Mouse (Mus musculus) c-Kit-positive CD71-negative TER-119-negative erythroid progenitor cells, embryonic 14.5 days (primary cell): ENCODE results near the gene Agbl3.

Experiments used
- DNase-seq: peaks from one replicate; pipeline ENCODE4 v3.0.0-alpha.2; 2013; ENCODE audit warnings: low read depth

Gene Agbl3

GRCm38 (mm10) chr6:34797887-34798286 lies 17.7 kb downstream of the Agbl3 start:
- DNase-seq, result no peak

- DNase-seq, result no peak
Measured at GRCm38 (mm10) chr6:34805582-34805981, 25.4 kb downstream of the Agbl3 start.

- DNase-seq, result no peak
Measured at GRCm38 (mm10) chr6:34810651-34811050, 30.4 kb downstream of the Agbl3 start.

GRCm38 (mm10) chr6:34824406-34824805 lies 44.2 kb downstream of the Agbl3 start:
- DNase-seq, result no peak

- DNase-seq, result no peak
Measured at GRCm38 (mm10) chr6:34832352-34832751, 52.1 kb downstream of the Agbl3 start.

- no peak for DNase-seq
Measured at GRCm38 (mm10) chr6:34861546-34862053, 81.4 kb downstream of the Agbl3 start.

- DNase-seq, result no peak
Measured at GRCm38 (mm10) chr6:34862381-34862780, 82.1 kb downstream of the Agbl3 start.

GRCm38 (mm10) chr6:34862791-34863403 lies 82.7 kb downstream of the Agbl3 start, which contains the start of gene Tmem140:
Gene Tmem140 (plus strand): TSS chr6:34863146.
- DNase-seq, result no peak

GRCm38 (mm10) chr6:34863786-34864514 lies 83.7 kb downstream of the Agbl3 start:
- no peak for DNase-seq

GRCm38 (mm10) chr6:34865213-34865612 lies 85.0 kb downstream of the Agbl3 start:
- no peak for DNase-seq

GRCm38 (mm10) chr6:34865711-34866593 lies 85.7 kb downstream of the Agbl3 start:
- no peak for DNase-seq

GRCm38 (mm10) chr6:34866786-34867185 lies 86.6 kb downstream of the Agbl3 start:
- DNase-seq, result no peak

- DNase-seq, result no peak
Measured at GRCm38 (mm10) chr6:34867301-34867994, 87.2 kb downstream of the Agbl3 start.

GRCm38 (mm10) chr6:34867995-34868350 lies 87.7 kb downstream of the Agbl3 start:
- no peak for DNase-seq

GRCm38 (mm10) chr6:34868507-34869217 lies 88.4 kb downstream of the Agbl3 start:
- no peak for DNase-seq

- DNase-seq, result peak; percentile 76
Measured at GRCm38 (mm10) chr6:34869225-34869915, 89.1 kb downstream of the Agbl3 start.

GRCm38 (mm10) chr6:34870136-34870535 lies 89.9 kb downstream of the Agbl3 start:
- DNase-seq, result no peak

GRCm38 (mm10) chr6:34870724-34871123 lies 90.5 kb downstream of the Agbl3 start:
- DNase-seq, result no peak

GRCm38 (mm10) chr6:34871929-34872328 lies 91.7 kb downstream of the Agbl3 start:
- DNase-seq, result no peak

- no peak for DNase-seq
Measured at GRCm38 (mm10) chr6:34872871-34873270, 92.6 kb downstream of the Agbl3 start.
